Mouse (Mus musculus) ovary, postnatal 14 days (tissue): ENCODE measurements at regions not wholly inside any gene's neighbourhood (a gene's known extent, or its start where the extent isn't known, plus 50 kb on each side); places are given as distances from the start of the nearest gene placed in this dataset.
"Not testable (repeated sequence)": the region's sequence is repeated elsewhere in the genome, so short reads cannot be mapped to it uniquely, and the experiment has no call there.

Experiments
- DNase-seq: peaks from one replicate; pipeline ENCODE4 v3.0.0; 2022; ENCODE audit warnings: low spot score

- DNase-seq: no peak
These were observed 210.5 kb downstream of the Zfp619 start for GRCm38 (mm10) chr7:39727935-39728557.

GRCm38 (mm10) chr7:39728930-39729329, 211.4 kb downstream of the Zfp619 start:
- DNase-seq: no peak

GRCm38 (mm10) chr7:39729723-39730122, 212.2 kb downstream of the Zfp619 start:
- DNase-seq: no peak

- DNase-seq: no peak
These were observed 215.2 kb downstream of the Zfp619 start for GRCm38 (mm10) chr7:39732790-39733189.

GRCm38 (mm10) chr7:39748395-39748794, 230.8 kb downstream of the Zfp619 start:
- not testable (repeated sequence) for DNase-seq

- DNase-seq: no peak
These were observed 232.9 kb downstream of the Zfp619 start for GRCm38 (mm10) chr7:39750448-39750847.

- no peak for DNase-seq
These were observed 246.8 kb downstream of the Zfp619 start for GRCm38 (mm10) chr7:39764366-39764765.

- no peak for DNase-seq
These were observed 247.5 kb downstream of the Zfp619 start for GRCm38 (mm10) chr7:39765094-39765493.

- DNase-seq: no peak
These were observed 255.7 kb downstream of the Zfp619 start for GRCm38 (mm10) chr7:39773291-39773690.

GRCm38 (mm10) chr7:39789321-39789720, 271.8 kb downstream of the Zfp619 start:
- DNase-seq: no peak

GRCm38 (mm10) chr7:39789880-39790279, 272.3 kb downstream of the Zfp619 start:
- DNase-seq: no peak

GRCm38 (mm10) chr7:39794751-39795150, 277.2 kb downstream of the Zfp619 start:
- DNase-seq: no peak

- no peak for DNase-seq
These were observed 286.7 kb downstream of the Zfp619 start for GRCm38 (mm10) chr7:39804276-39804675.

- no peak for DNase-seq
These were observed 300.5 kb downstream of the Zfp619 start for GRCm38 (mm10) chr7:39818036-39818435.

GRCm38 (mm10) chr7:39822550-39823178, 305.1 kb downstream of the Zfp619 start:
- DNase-seq: no peak

GRCm38 (mm10) chr7:39828378-39828777, 310.8 kb downstream of the Zfp619 start:
- DNase-seq: no peak

- no peak for DNase-seq
These were observed 313.3 kb downstream of the Zfp619 start for GRCm38 (mm10) chr7:39830831-39831230.

- DNase-seq: no peak
These were observed 324.4 kb downstream of the Zfp619 start for GRCm38 (mm10) chr7:39841988-39842387.

- peak; percentile 50 for DNase-seq
These were observed 330.6 kb downstream of the Zfp619 start for GRCm38 (mm10) chr7:39847914-39848782.

GRCm38 (mm10) chr7:39857301-39857700, 339.7 kb downstream of the Zfp619 start:
- DNase-seq: no peak

- no peak for DNase-seq
These were observed 345.3 kb downstream of the Zfp619 start for GRCm38 (mm10) chr7:39862835-39863234.

GRCm38 (mm10) chr7:39864130-39864529, 346.6 kb downstream of the Zfp619 start:
- DNase-seq: no peak

- no peak for DNase-seq
These were observed 347.2 kb downstream of the Zfp619 start for GRCm38 (mm10) chr7:39864781-39865180.
